Mouse (Mus musculus) liver, embryonic 14.5 days (tissue): ENCODE data around the gene Ppp1r13l.

Experiments used
- CTCF ChIP-seq: IDR thresholded peaks from 2 replicates; pipeline ENCODE4 v1.5.1; 2016; ENCODE audit warnings: antibody characterized with exemption, low read depth, control low read depth
- EP300 ChIP-seq: IDR thresholded peaks from 2 replicates; pipeline ENCODE4 v1.6.1; 2016; ENCODE audit warnings: antibody characterized with exemption, low read depth

DNA sequence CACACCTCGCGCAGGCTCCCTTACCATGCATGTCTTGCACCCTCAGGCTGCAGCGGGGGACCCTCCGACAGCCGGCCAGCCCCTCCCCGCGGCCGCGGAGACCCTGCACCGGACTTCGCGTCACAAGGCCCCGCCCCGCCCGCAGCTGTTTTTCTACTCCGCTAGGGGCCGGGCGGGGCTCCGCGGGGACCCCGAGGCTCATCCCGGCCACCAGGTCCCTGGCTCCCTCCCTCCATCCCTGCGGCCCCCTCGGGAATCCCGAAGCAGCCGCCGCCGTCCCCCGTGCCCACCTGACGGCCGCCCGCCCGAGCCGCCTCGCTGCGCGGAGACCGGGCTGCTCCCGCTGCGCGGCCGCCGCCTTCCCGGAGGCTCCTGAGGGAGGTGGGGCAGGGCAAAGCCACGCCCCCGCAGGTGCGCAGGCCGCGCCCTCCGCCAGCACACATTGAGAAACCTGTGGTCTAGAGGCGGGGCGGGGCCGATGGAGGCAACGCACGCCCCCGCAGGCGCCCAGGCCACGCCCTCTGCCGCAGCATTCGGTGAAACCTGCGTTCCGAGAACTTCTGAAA, 44.3 kb downstream of the Ppp1r13l start, which contains the start of gene Klc3:
- no peak for TF ChIP-seq EP300
- TF ChIP-seq CTCF = no peak
